Mouse (Mus musculus): ENCODE measurements at regions not wholly inside any gene's neighbourhood (a gene's known extent, or its start where the extent isn't known, plus 50 kb on each side); places are given as distances from the start of the nearest gene placed in this dataset.
A peak's percentile ranks its signal among the peaks of the same experiment; 100 is the strongest.
"Not testable (repeated sequence)": the region's sequence is repeated elsewhere in the genome, so short reads cannot be mapped to it uniquely, and the experiment has no call there.

GRCm38 (mm10) chr6:31810602-31811512 is 239.2 kb upstream of the 1700012A03Rik start:
- DNase-seq (ENCODE audit: low spot score), result no peak

GRCm38 (mm10) chr6:31804468-31804867 is 240.7 kb upstream of the Podxl start:
- DNase-seq (ENCODE audit: low spot score), result not testable (repeated sequence)

- DNase-seq (ENCODE audit: low spot score), result not testable (repeated sequence)
Observed at GRCm38 (mm10) chr6:31803222-31803621, 239.4 kb upstream of the Podxl start.

GRCm38 (mm10) chr6:31791547-31791946 is 227.8 kb upstream of the Podxl start:
- no peak for DNase-seq (ENCODE audit: low spot score)

- no peak for DNase-seq (ENCODE audit: low spot score)
Observed at GRCm38 (mm10) chr6:31790906-31791305, 227.1 kb upstream of the Podxl start.

GRCm38 (mm10) chr6:31776841-31777240 is 213.1 kb upstream of the Podxl start:
- no peak for DNase-seq (ENCODE audit: low spot score)

GRCm38 (mm10) chr6:31771916-31772315 is 208.1 kb upstream of the Podxl start:
- no peak for DNase-seq (ENCODE audit: low spot score)

- no peak for DNase-seq (ENCODE audit: low spot score)
Observed at GRCm38 (mm10) chr6:31745589-31745988, 181.8 kb upstream of the Podxl start.

GRCm38 (mm10) chr6:31731391-31731790 is 167.6 kb upstream of the Podxl start:
- DNase-seq (ENCODE audit: low spot score), result no peak

- DNase-seq (ENCODE audit: low spot score), result no peak
Observed at GRCm38 (mm10) chr6:31719614-31720013, 155.8 kb upstream of the Podxl start.

- no peak for DNase-seq (ENCODE audit: low spot score)
Observed at GRCm38 (mm10) chr6:31718843-31719242, 155.1 kb upstream of the Podxl start.

- peak; percentile 6 for DNase-seq (ENCODE audit: low spot score)
Observed at GRCm38 (mm10) chr6:31717531-31717930, 153.8 kb upstream of the Podxl start.

GRCm38 (mm10) chr6:31707256-31707655 is 143.5 kb upstream of the Podxl start:
- DNase-seq (ENCODE audit: low spot score), result no peak

GRCm38 (mm10) chr6:31704191-31704590 is 140.4 kb upstream of the Podxl start:
- DNase-seq (ENCODE audit: low spot score), result no peak

GRCm38 (mm10) chr6:31702931-31703330 is 139.2 kb upstream of the Podxl start:
- DNase-seq (ENCODE audit: low spot score), result no peak

GRCm38 (mm10) chr6:31695885-31696284 is 132.1 kb upstream of the Podxl start:
- DNase-seq (ENCODE audit: low spot score), result peak; percentile 6

GRCm38 (mm10) chr6:31693047-31693446 is 129.3 kb upstream of the Podxl start:
- DNase-seq (ENCODE audit: low spot score), result peak; percentile 4

- DNase-seq (ENCODE audit: low spot score), result no peak
Observed at GRCm38 (mm10) chr6:31692024-31692423, 128.2 kb upstream of the Podxl start.

GRCm38 (mm10) chr6:31680101-31680500 is 116.3 kb upstream of the Podxl start:
- DNase-seq (ENCODE audit: low spot score), result no peak

- no peak for DNase-seq (ENCODE audit: low spot score)
Observed at GRCm38 (mm10) chr6:31665671-31666486, 102.1 kb upstream of the Podxl start.

- peak; percentile 66 for DNase-seq (ENCODE audit: low spot score)
Observed at GRCm38 (mm10) chr6:31664495-31664894, 100.7 kb upstream of the Podxl start.

- peak; percentile 83 for DNase-seq (ENCODE audit: low spot score)
Observed at GRCm38 (mm10) chr6:31660778-31661177, 97.0 kb upstream of the Podxl start.

GRCm38 (mm10) chr6:31659901-31660300 is 96.1 kb upstream of the Podxl start:
- DNase-seq (ENCODE audit: low spot score), result no peak

All from c-Kit-positive CD71-positive TER-119-positive erythroid progenitor cells, embryonic 14.5 days (primary cell).